Comparison of ENCODE assay signal across 8 mouse cellular contexts in genomic region chr2:21205831-21206159, GRCm38 (mm10). TPM values are rescaled to one million over a fixed set of nuclear protein-coding genes. Genes with fewer than 3 reads are reported as not detected.
DNase-seq lines count a peak whose midpoint lies in the region; ATAC-seq lines count a peak whose summit lies in the region.

No protein-coding gene starts in this region.

- under 1% methylated on average over 19 of the region's 19 CpGs for WGBS in heart, embryonic 15.5 days
- under 1% methylated on average over 19 of the region's 19 CpGs for WGBS in hindbrain, embryonic 13.5 days
- WGBS in midbrain, embryonic 11.5 days: under 1% methylated on average over 19 of the region's 19 CpGs

- peak overlapping the region; percentile 74 for H3K4me2 ChIP-seq in heart, embryonic 15.5 days
- peak overlapping the region; percentile 72 for H3K4me2 ChIP-seq in hindbrain, embryonic 13.5 days
- peak overlapping the region; percentile 75 for H3K4me2 ChIP-seq in midbrain, embryonic 11.5 days

- H3K4me3 ChIP-seq in heart, embryonic 15.5 days: peak overlapping the region; percentile 68
- H3K4me3 ChIP-seq in hindbrain, embryonic 13.5 days: peak overlapping the region; percentile 67
- peak overlapping the region; percentile 62 for H3K4me3 ChIP-seq in midbrain, embryonic 11.5 days (ENCODE audit: low read depth, low read length)

- no peaks in the 10 kb centered on the region; the same call in 1 of the 2 replicates for H3K36me3 ChIP-seq in heart, embryonic 15.5 days
- no peaks in the 10 kb centered on the region for H3K36me3 ChIP-seq in hindbrain, embryonic 13.5 days
- no peaks in the 10 kb centered on the region for H3K36me3 ChIP-seq in midbrain, embryonic 11.5 days (ENCODE audit: control insufficient read depth, insufficient read depth, low read length)

- peak; percentile 86 for ATAC-seq in heart, embryonic 15.5 days (replicated peaks; ENCODE audit: insufficient number of reproducible peaks, insufficient read depth, low FRiP score, low read depth)
- peak; percentile 53 for ATAC-seq in activated CD4-positive, CD25-positive, alpha-beta regulatory T cell, adult 4 months
- ATAC-seq in hindbrain, embryonic 13.5 days (ENCODE audit: low FRiP score): peak; percentile 95
- ATAC-seq in midbrain, embryonic 11.5 days (ENCODE audit: low FRiP score): peak; percentile 93

- H3K4me1 ChIP-seq in heart, embryonic 15.5 days (replicated peaks): peaks cover 11% of the 10 kb centered on the region
- H3K4me1 ChIP-seq in hindbrain, embryonic 13.5 days (replicated peaks): peaks cover 20% of the 10 kb centered on the region
- H3K4me1 ChIP-seq in midbrain, embryonic 11.5 days (ENCODE audit: control insufficient read depth, insufficient read depth, low read length): peaks cover 9% of the 10 kb centered on the region; the same call in 1 of the 2 replicates

- DNase-seq in heart, adult 11 months: no peak
- no peak for DNase-seq in midbrain, embryonic 11.5 days (ENCODE audit: low spot score, missing footprints)
- DNase-seq in layer of hippocampus, adult 9-10 months (ENCODE audit: low spot score): no peak
- DNase-seq in adrenal gland, adult 18-20 months (ENCODE audit: low spot score in 2 of 2): no peak
- DNase-seq in cerebellum, adult 9-11 months: no peak

- peak overlapping the region; percentile 77 for H3K27ac ChIP-seq in heart, embryonic 15.5 days
- peak overlapping the region; percentile 86 for H3K27ac ChIP-seq in hindbrain, embryonic 13.5 days
- H3K27ac ChIP-seq in midbrain, embryonic 11.5 days (ENCODE audit: low read depth, low read length): peak overlapping the region; percentile 62; the same call in 1 of the 2 replicates

- no peaks in the 10 kb centered on the region for H3K9me3 ChIP-seq in heart, embryonic 15.5 days (replicated peaks)
- no peaks in the 10 kb centered on the region for H3K9me3 ChIP-seq in hindbrain, embryonic 13.5 days
- H3K9me3 ChIP-seq in midbrain, embryonic 11.5 days (ENCODE audit: control insufficient read depth, low read length): no peaks in the 10 kb centered on the region

- H3K9ac ChIP-seq in heart, embryonic 15.5 days: peak overlapping the region; percentile 59
- H3K9ac ChIP-seq in hindbrain, embryonic 13.5 days: peak overlapping the region; percentile 72
- H3K9ac ChIP-seq in midbrain, embryonic 11.5 days (ENCODE audit: low read length): peak overlapping the region; percentile 80

- no peaks in the 10 kb centered on the region for H3K27me3 ChIP-seq in heart, embryonic 15.5 days
- H3K27me3 ChIP-seq in hindbrain, embryonic 13.5 days: no peaks in the 10 kb centered on the region
- H3K27me3 ChIP-seq in midbrain, embryonic 11.5 days (ENCODE audit: control insufficient read depth, insufficient read depth, low read length): no peaks in the 10 kb centered on the region

RNA-seq across cellular contexts. Expression of gene Thnsl1, which starts 0.3 kb away (rescaled TPM):
- polyA plus RNA-seq in heart, embryonic 15.5 days (2015; fragmentation: Nextera tagmentation; extraction: Ambion mirVana): 6.1 and 6.3 TPM in 2 replicates
- 1 to 10 TPM; 3.4 to 6.4 TPM for polyA plus RNA-seq in activated CD4-positive, CD25-positive, alpha-beta regulatory T cell, adult 4 months (2017; shearing (Covaris generic))
- 21.2 and 21.5 TPM in 2 replicates for polyA plus RNA-seq in hindbrain, embryonic 13.5 days (2015; fragmentation: Nextera tagmentation; extraction: Ambion mirVana)
- 19.2 and 20.1 TPM in 2 replicates for polyA plus RNA-seq in midbrain, embryonic 11.5 days (2014; fragmentation: Nextera tagmentation; extraction: Ambion mirVana)
- total RNA-seq in adrenal gland, adult 18-20 months (2021): 1 to 10 TPM; 5.6 to 6.2 TPM

RNA-seq across cellular contexts. Expression of gene Enkur, which starts 0.6 kb away (rescaled TPM):
- 1.2 and 2.6 TPM in 2 replicates for polyA plus RNA-seq in heart, embryonic 15.5 days (2015; fragmentation: Nextera tagmentation; extraction: Ambion mirVana)
- polyA plus RNA-seq in activated CD4-positive, CD25-positive, alpha-beta regulatory T cell, adult 4 months (2017; shearing (Covaris generic)): not detected
- polyA plus RNA-seq in hindbrain, embryonic 13.5 days (2015; fragmentation: Nextera tagmentation; extraction: Ambion mirVana): 3.7 and 6.0 TPM in 2 replicates
- polyA plus RNA-seq in midbrain, embryonic 11.5 days (2014; fragmentation: Nextera tagmentation; extraction: Ambion mirVana): 0.98 and 1.1 TPM in 2 replicates
- total RNA-seq in adrenal gland, adult 18-20 months (2021): under 1 TPM; 0.43 to 0.99 TPM
